Mouse (Mus musculus) right cerebral cortex, adult 2 months (tissue): ENCODE measurements around the gene Chrna7.

Experiments
- DNase-seq, 2 experiments: peaks; one replicate each; pipeline ENCODE4 v3.0.0; 2021 to 2022; ENCODE audit warnings: low spot score in 2 of 2

Gene Chrna7

DNA sequence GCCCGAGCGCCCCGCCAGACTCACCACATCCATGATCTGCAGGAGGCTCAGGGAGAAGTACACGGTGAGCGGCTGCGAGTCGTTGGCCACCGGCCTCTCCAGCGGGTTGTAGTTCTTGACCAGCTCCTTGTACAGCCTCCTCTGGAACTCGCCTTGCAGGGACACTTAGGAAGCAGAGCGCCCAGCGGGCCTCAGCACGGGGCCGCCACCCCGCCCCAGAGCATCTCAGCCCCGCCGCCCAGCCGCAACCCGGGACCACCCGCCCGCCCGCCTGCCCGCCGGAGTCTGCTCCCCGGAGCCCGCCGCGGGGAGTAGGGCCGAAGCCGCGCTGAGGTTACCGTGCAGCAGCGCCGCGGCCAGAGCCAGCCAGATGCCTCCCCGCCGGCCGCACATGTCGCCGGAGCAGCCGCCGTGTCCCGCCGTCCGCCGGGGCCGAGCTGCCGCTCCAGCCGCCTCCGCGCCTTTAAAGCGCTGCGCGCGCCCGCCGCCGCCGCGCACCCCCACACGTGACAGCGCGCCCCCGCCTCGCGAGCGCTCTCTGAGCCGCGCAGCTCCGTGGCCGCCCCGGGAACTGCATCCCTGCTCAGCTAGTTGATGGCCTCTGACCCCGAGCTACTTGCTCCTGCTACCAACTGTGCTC, at the start of gene Chrna7:
Gene Chrna7, minus strand, starts transcription at position 486 of the 640 bp plus-strand sequence.
- peak; percentile 82 to 83 for DNase-seq

DNA sequence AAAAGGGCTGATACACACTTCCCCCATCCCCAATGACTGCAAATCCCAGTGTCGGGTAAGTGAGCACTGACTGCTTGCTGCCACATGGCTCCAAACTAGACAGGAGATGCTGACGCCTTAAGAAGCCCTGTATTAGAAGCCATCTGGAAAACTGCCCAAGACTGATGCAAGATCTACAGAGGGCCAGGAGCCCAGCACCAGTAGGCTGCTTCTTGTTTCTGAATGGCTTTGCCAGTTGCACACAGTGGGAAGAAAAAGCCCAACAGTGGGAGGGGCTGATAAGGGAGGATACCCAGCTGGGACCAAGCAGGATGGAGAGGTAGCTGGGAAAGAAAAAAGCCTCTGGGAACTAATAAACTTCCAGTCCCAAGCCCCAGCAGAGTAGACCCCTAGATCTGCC, 37.0 kb upstream of the Chrna7 start:
- DNase-seq = no peak

- DNase-seq = no peak
These were observed 25.6 kb upstream of the Chrna7 start for GRCm38 (mm10) chr7:63237852-63238516.

- no peak for DNase-seq
These were observed 12.9 kb upstream of the Chrna7 start for GRCm38 (mm10) chr7:63225066-63225780.

- DNase-seq = peak; percentile 15 to 45
These were observed 707 bp downstream of the Chrna7 start for GRCm38 (mm10) chr7:63211641-63212083.

GRCm38 (mm10) chr7:63209501-63209900, 2.9 kb downstream of the Chrna7 start:
- DNase-seq = no peak

- no peak for DNase-seq
These were observed 5.2 kb downstream of the Chrna7 start for GRCm38 (mm10) chr7:63207137-63207536.

GRCm38 (mm10) chr7:63195560-63195959, 16.8 kb downstream of the Chrna7 start:
- no peak for DNase-seq

DNA sequence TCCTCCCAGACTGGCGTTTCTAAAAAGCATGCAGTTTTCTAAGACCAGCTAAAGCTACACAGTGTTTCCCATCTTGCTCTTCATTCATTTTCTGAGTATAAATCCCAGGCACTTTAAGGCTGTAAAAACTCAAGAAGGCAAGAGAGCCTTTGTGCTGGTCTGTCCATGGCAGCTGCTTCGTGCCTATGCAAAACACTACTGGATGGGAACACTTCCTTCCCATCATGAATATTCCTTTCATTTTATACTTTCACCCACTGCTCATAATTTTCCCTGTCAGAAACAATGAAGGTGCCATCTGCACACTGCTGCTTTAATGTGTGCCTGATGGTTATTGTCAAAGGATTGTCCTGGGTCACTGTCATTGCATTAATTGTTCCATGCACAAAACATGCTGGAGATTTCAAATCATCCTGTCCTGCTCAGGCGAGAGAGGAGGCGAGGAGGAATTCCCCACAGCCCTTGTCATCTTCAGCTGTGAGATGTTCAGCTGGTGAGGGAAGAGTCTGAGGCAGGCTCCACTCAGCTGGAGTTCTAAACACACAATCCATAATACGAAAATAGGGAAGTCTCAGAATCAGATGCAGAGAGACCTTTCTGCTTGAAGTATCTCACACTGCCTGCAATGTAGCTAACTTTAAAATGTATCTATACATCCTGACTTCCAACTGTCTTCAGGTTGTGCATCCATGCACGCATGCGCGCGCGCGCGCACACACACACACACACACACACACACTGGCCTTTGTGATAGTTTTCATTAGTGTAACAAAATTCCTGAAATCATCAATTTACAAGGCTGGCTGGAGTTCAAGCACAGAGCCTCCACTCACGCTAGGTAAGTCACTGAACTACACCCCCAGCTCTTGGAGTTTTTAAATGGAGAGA, 22.5 kb downstream of the Chrna7 start:
- DNase-seq = no peak

- DNase-seq = no peak
These were observed 42.1 kb downstream of the Chrna7 start for GRCm38 (mm10) chr7:63170063-63170787.

GRCm38 (mm10) chr7:63164617-63165016, 47.8 kb downstream of the Chrna7 start:
- DNase-seq = no peak

DNA sequence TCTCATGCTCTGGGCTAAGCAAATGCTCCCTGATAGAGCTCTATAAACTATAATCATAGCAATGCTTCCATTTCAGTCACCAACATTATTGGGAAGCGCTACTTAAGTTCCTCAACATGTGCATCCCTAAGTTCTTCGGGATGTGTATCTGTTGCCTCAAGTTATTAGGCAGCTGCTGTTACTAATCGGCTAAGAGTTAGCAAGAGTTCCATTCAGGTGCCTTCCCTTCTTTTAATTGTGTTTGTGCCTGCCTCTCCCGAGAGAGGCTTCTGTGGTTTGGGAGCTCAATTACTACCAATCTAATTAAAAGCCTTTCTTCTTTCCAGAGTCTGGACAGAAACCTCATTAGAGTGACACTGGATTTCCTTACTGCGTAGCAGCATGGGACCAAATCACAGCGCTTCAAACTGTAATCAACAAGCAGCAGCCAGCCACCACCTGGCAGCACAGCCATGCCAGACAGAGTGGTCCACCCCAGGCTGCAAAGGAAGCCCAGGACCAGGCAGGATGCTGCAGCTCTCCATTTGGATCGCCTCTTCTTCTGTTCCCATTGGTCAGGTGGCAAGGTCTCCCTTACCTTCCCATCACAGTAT, 50.0 kb downstream of the Chrna7 start:
- DNase-seq = no peak

DNA sequence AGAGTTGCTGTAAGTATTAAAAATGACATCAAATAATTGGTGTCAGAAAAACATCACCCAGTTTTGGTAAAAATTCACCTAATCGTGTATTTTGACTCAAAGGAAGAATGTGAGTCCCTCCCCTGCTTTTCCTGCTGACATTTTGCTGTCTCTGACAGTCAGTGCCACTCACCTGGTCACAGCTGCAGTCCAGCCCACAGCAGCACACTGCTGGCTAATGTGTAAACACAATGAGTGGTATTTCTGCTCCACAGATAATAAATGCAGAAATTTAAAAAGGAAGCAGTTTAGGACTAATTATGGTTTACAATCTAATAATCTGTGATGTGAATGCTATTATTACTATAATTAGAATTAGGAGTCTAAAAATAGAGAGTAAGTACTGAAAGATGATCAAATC, 59.1 kb downstream of the Chrna7 start:
- DNase-seq = no peak

DNA sequence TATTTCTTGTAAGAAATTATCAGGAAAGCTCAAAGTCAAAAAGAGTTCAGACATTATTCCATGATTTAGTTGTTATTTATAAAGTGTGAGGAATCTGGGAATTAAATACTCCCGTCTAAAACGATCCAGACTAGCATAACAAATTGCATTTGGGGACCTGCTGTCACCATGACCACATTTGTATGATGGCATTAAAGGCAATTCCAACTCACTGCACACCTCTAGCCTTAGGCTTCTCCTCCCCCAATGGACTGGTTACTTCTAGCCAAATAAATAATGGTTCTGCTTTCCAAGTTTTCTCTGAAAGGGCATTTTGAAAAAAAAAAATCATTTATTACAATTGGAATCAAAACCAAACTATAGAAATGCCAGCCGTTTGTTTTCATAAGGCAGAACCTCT, 63.6 kb downstream of the Chrna7 start:
- DNase-seq = no peak

- DNase-seq = no peak
These were observed 64.0 kb downstream of the Chrna7 start for GRCm38 (mm10) chr7:63148321-63148720.

DNA sequence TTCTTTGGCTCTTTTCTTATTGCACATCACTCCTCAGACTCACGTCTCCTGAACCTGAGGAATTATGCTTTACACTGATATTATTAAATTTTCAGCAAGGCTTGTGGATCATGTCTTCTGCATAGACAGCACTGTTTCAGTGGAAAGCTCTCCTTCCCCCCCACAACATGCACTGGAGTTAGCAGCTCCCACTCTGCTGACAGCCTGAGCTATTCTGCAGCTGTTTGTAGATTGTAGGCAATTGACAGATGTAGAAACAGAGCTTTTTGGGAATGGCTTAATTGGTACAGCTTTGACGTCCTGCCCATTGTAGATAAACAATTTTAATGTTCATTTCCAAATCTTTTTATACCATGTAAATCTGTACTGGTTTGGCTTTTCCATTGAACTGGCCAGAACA, 89.8 kb downstream of the Chrna7 start:
- no peak for DNase-seq

GRCm38 (mm10) chr7:63113671-63114070, 98.7 kb downstream of the Chrna7 start:
- no peak for DNase-seq

- DNase-seq = no peak
These were observed 99.1 kb downstream of the Chrna7 start for GRCm38 (mm10) chr7:63113252-63113651.

- DNase-seq = no peak
These were observed 103.0 kb downstream of the Chrna7 start for GRCm38 (mm10) chr7:63109348-63109747.

- peak in 1 of 2 experiments; percentile 12 for DNase-seq
These were observed 126.4 kb downstream of the Chrna7 start for GRCm38 (mm10) chr7:63085954-63086353.
